Mouse (Mus musculus) midbrain, embryonic 11.5 days (tissue): ENCODE results near the gene Adra2c. TPM values are rescaled to one million over a fixed set of nuclear protein-coding genes. Genes with fewer than 3 reads are reported as not detected.

ENCODE experiments used
- ATAC-seq: fragments of 200-750 bp; cut with Nextera tagmentation; 2 replicates; pipeline ENCODE4 v1.8.0; 2017; ENCODE audit warnings: moderate TSS enrichment, moderate library complexity; ENCODE audit not compliant: low FRiP score
- DNase-seq: peaks from one replicate; pipeline ENCODE4 v3.0.0; 2015; ENCODE audit warnings: low spot score; ENCODE audit errors: missing footprints
- H3K27ac ChIP-seq: fragments of 300-500 bp; sonication (generic); 2 replicates; pipeline ENCODE4 v1.5.1; 2014; ENCODE audit warnings: low read depth, low read length
- H3K27me3 ChIP-seq: fragments of 300-500 bp; sonication (generic); 2 replicates; pipeline ENCODE4 v1.6.1; 2014; ENCODE audit warnings: mild to moderate bottlenecking, low read length, moderate library complexity, mixed read lengths; ENCODE audit not compliant: control insufficient read depth, insufficient read depth
- H3K36me3 ChIP-seq: fragments of 300-500 bp; sonication (generic); 2 replicates; pipeline ENCODE4 v1.6.1; 2014; ENCODE audit warnings: mild to moderate bottlenecking, low read length, moderate library complexity, mixed read lengths; ENCODE audit not compliant: control insufficient read depth, insufficient read depth
- H3K4me1 ChIP-seq: fragments of 300-500 bp; sonication (generic); 2 replicates; pipeline ENCODE4 v1.6.1; 2014; ENCODE audit warnings: low read length; ENCODE audit not compliant: control insufficient read depth, insufficient read depth
- H3K4me2 ChIP-seq: fragments of 300-500 bp; sonication (generic); 2 replicates; pipeline ENCODE4 v1.6.1; 2014; ENCODE audit warnings: mild to moderate bottlenecking, moderate library complexity
- H3K4me3 ChIP-seq: fragments of 300-500 bp; sonication (generic); 2 replicates; pipeline ENCODE4 v1.5.1; 2014; ENCODE audit warnings: low read depth, low read length
- H3K9ac ChIP-seq: fragments of 300-500 bp; sonication (generic); 2 replicates; pipeline ENCODE4 v1.6.1; 2014; ENCODE audit warnings: low read length
- H3K9me3 ChIP-seq: fragments of 300-500 bp; sonication (generic); 2 replicates; pipeline ENCODE4 v1.6.1; 2016; ENCODE audit warnings: low read length; ENCODE audit not compliant: control insufficient read depth
- WGBS: fragments of 180-500 bp; shearing (Covaris S2); extraction: QIAGEN DNeasy Blood & Tissue Kit; methylation state at CpG from one replicate; pipeline ENCODE4 v1.1.7; 2014; 5-methylcytosine and 5-hydroxymethylcytosine counted together
- polyA plus RNA-seq: library from polyadenylated mRNA; unstranded; fragments of >200 nt; fragmentation: Nextera tagmentation; extraction: Ambion mirVana; gene quantifications from 2 replicates; pipeline ENCODE4 v1.2.1, GENCODE M21; 2014

The Adra2c gene
- polyA plus RNA-seq, 1 experiment from 2014 or later, result 0.05 TPM

GRCm38 (mm10) chr5:35267486-35267885 is 10.6 kb upstream of the Adra2c start:
- Histone ChIP-seq H3K9me3 (no peaks in the 10 kb centered on the region), H3K27ac (no peak overlapping the region), H3K9ac (no peak overlapping the region), H3K36me3 (no peaks in the 10 kb centered on the region), H3K4me3 (no peak overlapping the region), H3K4me2 (no peak overlapping the region), H3K27me3 (no peaks in the 10 kb centered on the region), H3K4me1 (0 out of 2 replicates have a peak, but pooled peaks cover 2% of the 10 kb centered on the region)
- WGBS, result 60% methylated on average over 7 of the region's 7 CpGs
- no peak for DNase-seq
- peak; percentile 54; the same call in 1 of the 2 replicates for ATAC-seq

DNA sequence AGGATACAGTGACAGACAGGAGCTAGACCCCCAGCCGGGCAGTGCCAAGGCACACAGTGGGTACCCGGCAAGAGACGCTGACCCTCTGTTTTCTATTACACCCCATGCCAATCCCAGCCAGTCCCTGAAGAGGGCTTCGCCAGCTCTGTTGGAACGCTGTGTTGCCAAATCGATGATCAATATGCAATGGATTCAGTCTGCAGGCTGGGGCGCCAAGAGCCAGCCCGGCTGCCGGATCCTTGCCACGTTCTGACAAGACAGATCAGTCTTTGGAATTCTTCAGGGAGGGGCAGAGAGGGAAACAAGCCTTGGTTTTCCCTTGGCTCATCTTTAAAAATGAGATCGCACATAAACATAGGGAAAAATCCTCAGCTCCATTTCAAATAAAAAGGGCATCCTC is 2.8 kb upstream of the Adra2c start:
- Histone ChIP-seq H3K4me3 (no peak overlapping the region), H3K4me1 (peaks cover 11% of the 10 kb centered on the region), H3K27ac (no peak overlapping the region), H3K27me3 (peaks cover 41% of the 10 kb centered on the region), H3K4me2 (no peak overlapping the region), H3K9me3 (no peaks in the 10 kb centered on the region), H3K36me3 (no peaks in the 10 kb centered on the region), H3K9ac (no peak overlapping the region)
- no peak for ATAC-seq
- DNase-seq, result no peak
- 73% methylated on average over 11 of the region's 11 CpGs for WGBS

GRCm38 (mm10) chr5:35278741-35279695 is 899 bp downstream of the Adra2c start:
- WGBS, result under 1% methylated on average over 104 of the region's 118 CpGs
- ATAC-seq (peak; percentile 66; the same call in 1 of the 2 replicates), DNase-seq (peak; percentile 94)
- Histone ChIP-seq H3K4me2 (peak overlapping the region; percentile 78), H3K27ac (no peak overlapping the region), H3K9me3 (no peaks in the 10 kb centered on the region), H3K36me3 (no peaks in the 10 kb centered on the region), H3K4me3 (peak overlapping the region; percentile 45), H3K27me3 (peaks cover 62% of the 10 kb centered on the region), H3K9ac (no peak overlapping the region), H3K4me1 (peaks cover 15% of the 10 kb centered on the region)

DNA sequence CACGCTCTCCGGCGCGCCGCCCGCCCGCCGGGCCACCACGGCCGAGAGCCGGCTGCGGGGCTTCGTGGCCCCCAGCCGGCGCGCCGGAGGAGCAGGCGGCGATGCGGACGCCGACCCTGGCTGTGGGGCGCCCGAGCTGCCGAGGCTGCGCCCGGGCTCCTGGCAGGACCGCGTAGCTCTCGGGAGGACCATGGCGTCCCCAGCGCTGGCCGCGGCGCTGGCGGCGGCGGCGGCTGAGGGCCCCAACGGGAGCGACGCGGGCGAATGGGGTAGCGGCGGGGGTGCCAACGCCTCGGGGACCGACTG is 1.5 kb downstream of the Adra2c start:
- Histone ChIP-seq H3K27ac (no peak overlapping the region), H3K4me3 (peak overlapping the region; percentile 45), H3K4me1 (peaks cover 15% of the 10 kb centered on the region), H3K4me2 (peak overlapping the region; percentile 78), H3K27me3 (peaks cover 62% of the 10 kb centered on the region), H3K36me3 (no peaks in the 10 kb centered on the region), H3K9ac (no peak overlapping the region), H3K9me3 (no peaks in the 10 kb centered on the region)
- under 1% methylated on average over 35 of the region's 49 CpGs for WGBS
- peak; percentile 10; the same call in 1 of the 2 replicates for ATAC-seq
- DNase-seq, result no peak

- WGBS, result 4% methylated on average over 75 of the region's 75 CpGs
- H3K9ac ChIP-seq, result no peak overlapping the region
Measured at GRCm38 (mm10) chr5:35280002-35280782, 2.1 kb downstream of the Adra2c start.

DNA sequence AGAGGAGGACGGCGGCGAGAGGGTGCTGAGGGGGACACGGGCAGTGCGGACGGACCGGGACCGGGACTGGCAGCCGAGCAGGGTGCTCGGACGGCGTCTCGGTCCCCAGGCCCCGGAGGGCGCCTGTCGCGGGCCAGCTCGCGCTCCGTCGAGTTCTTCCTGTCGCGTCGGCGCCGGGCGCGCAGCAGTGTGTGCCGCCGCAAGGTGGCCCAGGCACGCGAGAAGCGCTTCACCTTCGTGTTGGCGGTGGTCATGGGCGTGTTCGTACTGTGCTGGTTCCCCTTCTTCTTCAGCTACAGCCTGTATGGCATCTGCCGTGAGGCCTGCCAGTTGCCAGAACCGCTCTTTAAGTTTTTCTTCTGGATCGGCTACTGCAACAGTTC is 2.7 kb downstream of the Adra2c start:
- DNase-seq, result no peak

More at GRCm38 (mm10) chr5:35280002-35280782, 2.1 kb downstream of the Adra2c start:
- Histone ChIP-seq H3K27ac (no peak overlapping the region), H3K9me3 (no peaks in the 10 kb centered on the region), H3K4me1 (peaks cover 15% of the 10 kb centered on the region), H3K27me3 (peaks cover 62% of the 10 kb centered on the region), H3K4me3 (peak overlapping the region; percentile 45), H3K36me3 (no peaks in the 10 kb centered on the region), H3K4me2 (peak overlapping the region; percentile 78)
- DNase-seq (peak; percentile 93), ATAC-seq (peak; percentile 23; the same call in 1 of the 2 replicates)

DNA sequence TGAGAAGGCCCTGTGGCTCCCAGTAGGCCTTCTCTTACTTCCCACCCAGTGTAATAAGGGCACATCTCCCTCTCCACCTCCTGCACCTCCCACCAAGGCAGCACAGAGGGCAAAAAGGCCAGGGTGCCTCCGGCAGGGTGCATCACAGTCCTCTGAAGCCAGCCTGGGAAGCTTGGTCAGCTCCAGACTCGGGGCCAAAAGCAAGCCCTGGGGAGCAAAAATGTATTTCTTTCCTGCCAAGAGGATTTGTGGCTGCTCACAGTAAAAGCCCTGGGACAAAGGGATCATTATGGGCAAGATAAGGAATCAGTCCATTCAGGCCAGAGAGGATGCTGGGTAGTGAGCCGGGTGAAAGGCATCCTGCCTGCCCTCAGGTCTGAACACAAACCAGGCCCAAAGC is 7.2 kb downstream of the Adra2c start:
- no peak overlapping the region for H3K27ac ChIP-seq
- H3K9me3 ChIP-seq, result no peaks in the 10 kb centered on the region
- no peak overlapping the region for H3K9ac ChIP-seq
- peaks cover 22% of the 10 kb centered on the region for H3K27me3 ChIP-seq
- H3K4me1 ChIP-seq, result peaks cover 3% of the 10 kb centered on the region; the same call in 1 of the 2 replicates
- H3K36me3 ChIP-seq, result no peaks in the 10 kb centered on the region
- 63% methylated on average over 3 of the region's 3 CpGs for WGBS
- H3K4me3 ChIP-seq, result no peak overlapping the region
- DNase-seq (peak; percentile 17), ATAC-seq (no peak)
- H3K4me2 ChIP-seq, result no peak overlapping the region

More for the DNA sequence above, 2.7 kb downstream of the Adra2c start:
- ATAC-seq, result no peak
- Histone ChIP-seq H3K27ac (no peak overlapping the region), H3K9ac (no peak overlapping the region), H3K4me2 (peak overlapping the region; percentile 26; the same call in 1 of the 2 replicates), H3K4me3 (0 out of 2 replicates have a peak overlapping the region, but pooled peaks have one; percentile 4), H3K36me3 (no peaks in the 10 kb centered on the region), H3K9me3 (no peaks in the 10 kb centered on the region), H3K4me1 (peaks cover 15% of the 10 kb centered on the region), H3K27me3 (peaks cover 62% of the 10 kb centered on the region)
- 5% methylated on average over 39 of the region's 40 CpGs for WGBS

- ATAC-seq (no peak), DNase-seq (peak; percentile 53)
- WGBS, result 74% methylated on average over 5 of the region's 5 CpGs
- H3K36me3 ChIP-seq, result no peaks in the 10 kb centered on the region
- no peaks in the 10 kb centered on the region for H3K9me3 ChIP-seq
- no peak overlapping the region for H3K4me3 ChIP-seq
- H3K4me2 ChIP-seq, result no peak overlapping the region
- H3K27me3 ChIP-seq, result peaks cover 13% of the 10 kb centered on the region
- H3K27ac ChIP-seq, result no peak overlapping the region
- no peaks in the 10 kb centered on the region for H3K4me1 ChIP-seq
- H3K9ac ChIP-seq, result no peak overlapping the region
Measured at GRCm38 (mm10) chr5:35286190-35286589, 8.1 kb downstream of the Adra2c start.
